Mouse (Mus musculus): Measurements from ENCODE around the gene Fancb.

Gene Fancb

GRCm38 (mm10) chrX:164980193-164980775 lies at the start of gene Fancb, which contains the start of gene Mospd2:
Fancb (plus strand) TSS chrX:164980592.
Mospd2 (minus strand) TSS chrX:164980375.
- in situ Hi-C loops (cut with MboI, MseI): no loop called here

DNA sequence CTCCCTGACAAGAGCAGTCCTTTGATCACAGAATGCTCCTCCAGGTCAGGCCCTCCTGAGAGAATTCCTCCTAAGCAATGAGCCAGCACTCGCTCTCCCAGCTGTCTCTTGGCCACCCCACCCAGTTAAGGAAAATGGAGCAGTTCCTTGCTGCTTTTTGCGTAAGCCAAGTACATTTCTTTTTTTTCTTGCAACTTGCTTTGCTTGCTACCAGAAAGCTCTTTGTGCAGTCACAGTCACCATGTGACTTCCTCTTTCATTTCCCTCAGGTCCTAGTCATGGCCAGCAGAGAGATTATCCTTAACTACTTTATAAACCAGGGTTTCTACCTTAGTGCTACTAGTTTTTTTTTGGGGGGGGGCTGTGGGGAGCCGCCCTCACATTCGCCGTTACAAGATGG lies 38.9 kb upstream of the Fancb start:
- in situ Hi-C loops (cut with MboI, MseI): no loop called here

- in situ Hi-C loops (cut with MboI, MseI): no loop called here
These were observed 28.4 kb upstream of the Fancb start for GRCm38 (mm10) chrX:164951858-164952576.

- in situ Hi-C loops (cut with MboI, MseI): no loop called here
These were observed 27.6 kb upstream of the Fancb start for GRCm38 (mm10) chrX:164952601-164953375.

- in situ Hi-C loops (cut with MboI, MseI): loop anchor here (10.0 kb wide), 1 partner anchor 1419 kb away; no protein-coding TSS in a partner anchor
These were observed 14.5 kb upstream of the Fancb start for GRCm38 (mm10) chrX:164965750-164966448.

DNA sequence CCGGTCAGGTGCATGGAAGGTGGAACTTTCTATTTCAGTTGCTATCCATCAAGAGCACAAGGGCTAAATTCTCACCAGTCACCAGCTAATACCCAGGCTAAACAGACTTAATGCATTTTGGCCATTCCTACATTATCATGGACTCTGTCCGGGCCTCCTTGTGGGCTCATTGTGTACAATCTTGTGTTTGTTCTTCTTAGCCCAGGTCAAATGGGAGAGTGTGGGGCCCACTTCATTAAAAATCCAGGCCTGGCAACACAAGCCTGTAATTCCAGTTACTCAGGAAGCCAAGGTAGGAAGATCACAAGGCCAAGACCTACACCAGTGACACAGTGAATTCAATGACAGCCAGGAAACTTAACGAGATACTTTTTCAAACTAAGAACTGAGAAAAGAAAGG lies 9.2 kb upstream of the Fancb start:
- in situ Hi-C loops (cut with MboI, MseI): no loop called here

DNA sequence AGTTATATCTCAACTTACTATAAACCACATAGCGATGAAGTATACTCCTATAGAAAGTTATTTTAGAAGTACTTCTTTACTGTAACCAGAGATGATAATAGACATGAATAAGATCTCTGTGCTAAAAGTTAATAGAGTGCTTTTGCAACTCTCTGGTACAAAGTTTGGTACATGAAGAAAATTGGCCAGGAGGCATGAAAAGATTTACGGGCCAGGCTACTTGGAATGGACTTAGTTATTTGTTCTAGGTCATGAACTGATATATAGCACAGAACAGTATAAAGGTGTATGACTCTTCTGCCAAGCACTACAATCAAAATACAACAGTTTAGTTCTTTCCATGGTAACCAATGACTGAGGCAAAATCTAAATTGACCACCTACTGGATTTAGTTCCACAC lies 1.5 kb upstream of the Fancb start:
- in situ Hi-C loops (cut with MboI, MseI): no loop called here

DNA sequence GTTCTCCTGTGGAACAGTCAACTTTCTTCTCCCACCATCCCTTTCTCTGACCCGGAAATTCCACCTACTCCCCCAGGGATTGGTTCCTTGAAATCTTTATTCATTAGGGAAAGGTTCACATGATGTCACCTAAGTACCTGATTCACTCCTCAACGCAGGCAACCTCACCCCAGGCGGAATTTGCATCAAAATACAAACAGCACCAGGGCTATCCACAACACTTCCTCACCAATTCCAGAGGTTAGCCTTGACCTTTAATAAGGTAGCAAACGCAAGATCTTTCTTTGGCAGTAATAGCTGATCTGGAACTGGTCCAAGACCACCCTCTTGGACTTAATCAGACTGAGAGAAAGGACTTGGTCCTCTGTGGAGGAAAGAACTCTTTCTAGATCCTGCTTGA lies 22.7 kb downstream of the Fancb start:
- in situ Hi-C loops (cut with MboI, MseI): no loop called here

DNA sequence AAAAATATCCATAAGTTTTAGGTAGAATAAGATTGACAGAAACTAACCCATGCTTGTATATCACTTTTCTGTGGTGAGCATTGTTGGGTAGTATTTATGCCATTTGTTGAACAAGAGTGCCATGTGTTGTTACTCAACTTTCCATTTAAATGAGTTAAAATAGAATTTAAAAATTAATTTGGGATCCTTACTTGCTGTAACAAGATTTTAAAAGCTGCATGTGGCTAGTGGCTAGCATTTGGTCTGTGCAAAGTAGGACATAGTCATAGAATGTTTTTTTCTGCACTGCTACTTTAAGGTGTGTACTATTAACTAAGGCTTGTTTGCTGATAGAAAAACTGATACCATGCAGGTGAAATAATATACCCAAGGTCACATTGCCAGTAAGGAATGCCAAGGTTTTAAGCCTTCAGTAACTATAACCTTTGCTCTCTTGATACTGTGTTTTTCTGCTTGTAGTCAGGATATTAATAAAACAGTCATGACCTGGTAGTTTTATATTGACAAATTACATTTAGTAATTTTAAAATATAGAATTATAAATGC lies 24.5 kb downstream of the Fancb start, which contains the start of gene Gm17604:
Gm17604 (minus strand) TSS at position 51 of the 546 bp plus-strand sequence.
- in situ Hi-C loops (cut with MboI, MseI): no loop called here

Measured in T-helper 1 cell (primary cell).